Mouse (Mus musculus) ES-Bruce4 (cell line): ENCODE data around the gene Fbxo28.

Source experiments
- CTCF ChIP-seq: IDR thresholded peaks from one replicate; pipeline ENCODE4 v1.8.1; 2011; ENCODE audit warnings: low read depth, low read length
- EP300 ChIP-seq: IDR thresholded peaks from 2 replicates; pipeline ENCODE4 v1.6.1; 2011; ENCODE audit warnings: low read depth, low read length; ENCODE audit not compliant: insufficient read depth
- POLR2A ChIP-seq: IDR thresholded peaks from one replicate; pipeline ENCODE4 v1.8.1; 2011; ENCODE audit warnings: low read length; ENCODE audit not compliant: insufficient read depth

GRCm38 (mm10) chr1:182376826-182377225 lies 35.4 kb upstream of the Fbxo28 start:
- TF ChIP-seq EP300 (no peak), CTCF (no peak), POLR2A (no peak)
